Mouse (Mus musculus) olfactory bulb, adult 2 months (tissue): ENCODE measurements around the gene Il31. TPM values are rescaled to one million over a fixed set of nuclear protein-coding genes. Genes with fewer than 3 reads are reported as not detected.

Source experiments
- H3K27ac ChIP-seq: fragments of 200-500 bp; 2 replicates; pipeline ENCODE4 v1.5.1; 2012; ENCODE audit warnings: low read depth, low read length; ENCODE audit not compliant: insufficient read depth
- H3K4me1 ChIP-seq: fragments of 200-500 bp; 2 replicates; pipeline ENCODE4 v1.6.1; 2012; ENCODE audit warnings: low read length; ENCODE audit not compliant: control insufficient read depth, insufficient read depth
- H3K4me3 ChIP-seq: fragments of 200-500 bp; 2 replicates; pipeline ENCODE4 v1.5.1; 2012; ENCODE audit warnings: mild to moderate bottlenecking, low read depth, low read length, moderate library complexity; ENCODE audit not compliant: insufficient read depth
- CTCF ChIP-seq: fragments of 200-500 bp; IDR thresholded peaks from 2 replicates; pipeline ENCODE4 v1.5.1; 2012; ENCODE audit warnings: low read depth, mild to moderate bottlenecking, low read length, moderate library complexity; ENCODE audit not compliant: insufficient read depth
- POLR2A ChIP-seq: fragments of 200-500 bp; IDR thresholded peaks from 2 replicates; pipeline ENCODE4 v1.6.1; 2012; ENCODE audit warnings: mild to moderate bottlenecking, low read depth, low read length, moderate library complexity; ENCODE audit not compliant: insufficient read depth
- WGBS: fragments of 180-500 bp; shearing (Covaris S2); methylation state at CpG from one replicate; pipeline ENCODE4 v1.1.7; 2018; 5-methylcytosine and 5-hydroxymethylcytosine counted together
- polyA plus RNA-seq: library from polyadenylated mRNA; stranded (reverse); fragments of >200 nt; gene quantifications from 2 replicates; pipeline ENCODE4 v1.2.4, GENCODE M21; 2012; ENCODE audit warnings: low replicate concordance; ENCODE audit not compliant: missing spikeins, insufficient read depth, insufficient read length

Il31 gene
- polyA plus RNA-seq, 1 experiment: not detected

DNA sequence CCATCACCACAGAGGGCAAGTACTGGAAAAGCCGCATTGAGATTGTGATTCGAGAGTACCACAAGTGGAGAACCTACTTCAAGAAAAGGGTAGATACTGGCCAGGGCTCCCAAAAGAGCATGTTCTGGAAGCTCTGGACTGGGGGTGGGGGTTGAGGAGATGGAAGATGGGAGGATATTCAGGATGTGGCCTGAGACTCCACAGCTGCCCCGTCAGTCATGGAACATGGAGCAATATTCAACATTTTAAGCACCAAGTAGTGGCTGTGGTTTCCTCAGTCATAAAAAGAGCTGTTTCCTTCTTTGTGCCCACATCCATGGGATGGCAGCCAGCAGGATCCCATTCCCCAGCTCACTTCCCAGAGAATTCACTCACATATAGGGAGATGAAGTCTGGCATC is 47.0 kb downstream of the Il31 start:
- 91% methylated on average over 3 of the region's 3 CpGs for WGBS
- TF ChIP-seq POLR2A: no peak
- no peak for TF ChIP-seq CTCF
- Histone ChIP-seq H3K4me3 (no peak overlapping the region), H3K27ac (no peak overlapping the region), H3K4me1 (0 out of 2 replicates have a peak, but pooled peaks cover 2% of the 10 kb centered on the region)

DNA sequence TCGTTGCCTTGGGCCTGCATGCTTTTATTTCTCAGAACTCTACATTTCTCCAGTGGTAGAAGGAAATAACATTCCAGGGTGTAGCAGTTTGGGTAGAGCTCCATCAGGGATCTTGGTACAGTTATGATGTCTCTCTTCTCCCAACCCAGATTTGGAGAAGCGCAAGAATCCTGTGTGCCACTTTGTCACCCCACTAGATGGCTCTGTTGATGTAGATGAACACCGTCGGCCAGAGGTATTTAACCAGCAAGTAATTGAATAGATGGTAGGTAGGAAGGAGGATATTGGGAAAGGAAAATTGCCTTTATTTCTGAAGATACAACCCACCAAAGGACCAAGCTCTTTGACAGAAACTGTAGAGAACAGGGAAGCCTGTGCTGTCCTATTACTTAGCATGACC is 48.6 kb downstream of the Il31 start:
- 50% methylated on average over 4 of the region's 4 CpGs for WGBS
- TF ChIP-seq POLR2A: no peak
- TF ChIP-seq CTCF: no peak
- Histone ChIP-seq H3K27ac (no peak overlapping the region), H3K4me1 (peaks cover 4% of the 10 kb centered on the region), H3K4me3 (no peak overlapping the region)

- Histone ChIP-seq H3K4me3 (no peak overlapping the region), H3K27ac (no peak overlapping the region), H3K4me1 (peaks cover 5% of the 10 kb centered on the region)
- 71% methylated on average over 4 of the region's 4 CpGs for WGBS
- TF ChIP-seq CTCF: no peak
- no peak for TF ChIP-seq POLR2A
Observed at GRCm38 (mm10) chr5:123439941-123440340, 49.3 kb downstream of the Il31 start.

DNA sequence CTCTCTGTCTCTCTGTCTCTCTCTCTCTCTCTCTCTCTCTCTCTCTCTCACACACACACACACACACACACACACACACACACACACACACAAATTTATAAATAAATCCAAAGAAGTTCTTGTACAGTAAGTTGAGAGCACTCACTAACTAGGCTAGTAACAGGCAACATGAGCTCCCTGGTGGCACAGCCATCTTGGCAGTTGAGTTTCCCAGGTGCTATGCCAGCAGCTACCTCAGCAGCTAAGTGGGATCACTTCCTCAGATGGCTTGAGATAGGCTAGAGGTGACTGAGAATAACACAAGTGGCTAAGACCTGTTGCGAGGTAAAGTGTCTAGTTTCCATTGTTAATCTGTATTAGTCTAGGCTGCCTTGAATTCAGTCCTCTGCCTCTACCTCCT is 50.0 kb downstream of the Il31 start:
- 91% methylated on average over 1 of the region's 1 CpGs for WGBS
- Histone ChIP-seq H3K4me1 (peaks cover 5% of the 10 kb centered on the region), H3K27ac (no peak overlapping the region), H3K4me3 (no peak overlapping the region)
- TF ChIP-seq POLR2A: no peak
- TF ChIP-seq CTCF: no peak

GRCm38 (mm10) chr5:123438381-123438780 is 50.9 kb downstream of the Il31 start:
- 89% methylated on average over 3 of the region's 3 CpGs for WGBS
- H3K27ac ChIP-seq: no peak overlapping the region
- TF ChIP-seq CTCF (no peak), POLR2A (no peak)
- no peak overlapping the region for H3K4me3 ChIP-seq
- H3K4me1 ChIP-seq: peaks cover 5% of the 10 kb centered on the region

GRCm38 (mm10) chr5:123436780-123437175 is 52.5 kb downstream of the Il31 start:
- TF ChIP-seq POLR2A (no peak), CTCF (no peak)
- 18% methylated on average over 4 of the region's 4 CpGs for WGBS
- Histone ChIP-seq H3K27ac (no peak overlapping the region), H3K4me1 (peaks cover 8% of the 10 kb centered on the region), H3K4me3 (no peak overlapping the region)

DNA sequence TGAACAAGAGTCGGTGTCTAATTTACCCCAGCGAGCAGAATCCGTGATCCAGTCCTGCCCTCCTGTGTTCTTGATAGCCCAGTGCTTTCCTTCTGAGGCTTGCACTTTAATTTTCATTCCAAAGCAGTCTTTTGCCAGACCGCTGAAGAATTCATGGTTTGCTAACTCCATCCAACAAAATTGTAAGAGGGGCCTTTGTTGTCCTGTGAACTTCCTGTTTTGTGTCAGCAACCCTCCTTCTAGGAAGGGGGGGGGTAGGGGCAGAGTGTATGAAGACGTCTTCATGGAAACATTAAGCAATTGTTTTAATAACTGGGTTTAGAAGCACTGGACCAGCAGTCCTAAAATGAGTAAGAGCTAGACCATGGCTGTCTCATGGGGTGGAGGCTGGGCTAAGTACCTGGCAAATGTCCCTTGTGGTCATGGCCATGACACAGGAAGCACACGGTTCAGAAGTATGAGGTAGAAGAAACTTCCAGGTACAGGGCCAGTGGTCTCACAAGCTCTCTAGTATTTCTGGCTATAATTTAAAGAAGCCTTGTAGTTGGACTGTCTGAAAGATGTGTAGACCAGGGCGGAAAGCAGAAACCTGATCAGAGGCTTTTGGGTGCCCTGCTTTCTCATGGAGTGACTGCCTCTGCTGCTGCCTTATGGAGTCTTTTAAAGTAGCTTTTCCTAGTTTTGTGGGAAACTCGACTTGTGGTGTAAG is 53.1 kb downstream of the Il31 start:
- 24% methylated on average over 8 of the region's 8 CpGs for WGBS
- H3K27ac ChIP-seq: no peak overlapping the region
- H3K4me3 ChIP-seq: no peak overlapping the region
- TF ChIP-seq POLR2A: no peak
- TF ChIP-seq CTCF: no peak
- H3K4me1 ChIP-seq: peaks cover 8% of the 10 kb centered on the region

DNA sequence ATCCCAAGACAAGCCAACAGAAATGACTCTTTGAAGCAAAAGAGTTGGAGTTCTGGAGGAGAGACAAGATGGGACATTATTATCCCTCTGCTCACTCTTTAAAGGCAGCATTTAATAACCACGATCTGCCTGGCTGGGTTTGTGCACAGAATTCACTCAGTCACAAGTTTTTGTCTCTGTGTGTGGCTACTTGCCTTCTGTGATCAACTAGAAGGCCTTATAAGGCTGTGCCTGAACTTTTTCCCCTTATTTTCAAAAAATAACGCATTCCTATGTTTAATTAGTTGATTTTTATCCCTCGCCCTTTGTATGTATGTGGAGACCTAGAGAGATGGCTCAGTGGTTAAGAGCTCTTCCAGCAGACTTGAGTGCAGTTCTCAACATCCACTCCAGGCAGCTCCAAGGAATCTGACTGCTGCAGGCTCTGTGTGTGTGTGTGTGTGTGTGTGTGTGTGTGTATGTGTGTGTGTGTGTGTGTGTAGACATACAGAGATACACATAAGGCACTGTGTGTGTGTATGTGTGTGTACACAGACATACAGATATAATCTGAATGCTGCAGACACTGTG is 56.9 kb downstream of the Il31 start:
- peaks cover 6% of the 10 kb centered on the region for H3K4me1 ChIP-seq
- WGBS: 55% methylated on average over 3 of the region's 3 CpGs
- no peak overlapping the region for H3K4me3 ChIP-seq
- H3K27ac ChIP-seq: no peak overlapping the region
- TF ChIP-seq CTCF: no peak
- TF ChIP-seq POLR2A: no peak

- H3K27ac ChIP-seq: no peak overlapping the region
- WGBS: 61% methylated on average over 13 of the region's 13 CpGs
- H3K4me3 ChIP-seq: no peak overlapping the region
- H3K4me1 ChIP-seq: peaks cover 6% of the 10 kb centered on the region
- no peak for TF ChIP-seq CTCF
- TF ChIP-seq POLR2A: no peak
Observed at GRCm38 (mm10) chr5:123431524-123432304, 57.6 kb downstream of the Il31 start.

Other genes with a start within 250 kb of the Il31 start
- not detected in 2 replicates for gene Wdr66, start 237.4 kb downstream of the Il31 start, polyA plus RNA-seq
- gene Bcl7a, start 145.7 kb downstream of the Il31 start, polyA plus RNA-seq: not detected in 2 replicates
- gene Mlxip, start 94.7 kb downstream of the Il31 start, polyA plus RNA-seq: not detected in 2 replicates
- gene Lrrc43, start 184 bp downstream of the Il31 start, polyA plus RNA-seq: not detected in 2 replicates
- gene B3gnt4, start 21.0 kb upstream of the Il31 start, polyA plus RNA-seq: not detected in 2 replicates
- not detected in 2 replicates for gene Diablo, start 34.7 kb upstream of the Il31 start, polyA plus RNA-seq
- gene Gm49027, start 36.0 kb upstream of the Il31 start, polyA plus RNA-seq: not detected in 2 replicates
- gene Vps33a, start 83.5 kb upstream of the Il31 start, polyA plus RNA-seq: not detected in 2 replicates
- not detected in 2 replicates for gene Clip1, start 195.1 kb upstream of the Il31 start, polyA plus RNA-seq
- not detected in 2 replicates for gene Zcchc8, start 231.6 kb upstream of the Il31 start, polyA plus RNA-seq